Mouse (Mus musculus): ENCODE data around the gene Afap1. TPM values are rescaled to one million over a fixed set of nuclear protein-coding genes. Genes with fewer than 3 reads are reported as not detected.

The Afap1 gene
- total and polyA plus RNA-seq, 2 experiments: 0.55 to 0.73 TPM

DNA sequence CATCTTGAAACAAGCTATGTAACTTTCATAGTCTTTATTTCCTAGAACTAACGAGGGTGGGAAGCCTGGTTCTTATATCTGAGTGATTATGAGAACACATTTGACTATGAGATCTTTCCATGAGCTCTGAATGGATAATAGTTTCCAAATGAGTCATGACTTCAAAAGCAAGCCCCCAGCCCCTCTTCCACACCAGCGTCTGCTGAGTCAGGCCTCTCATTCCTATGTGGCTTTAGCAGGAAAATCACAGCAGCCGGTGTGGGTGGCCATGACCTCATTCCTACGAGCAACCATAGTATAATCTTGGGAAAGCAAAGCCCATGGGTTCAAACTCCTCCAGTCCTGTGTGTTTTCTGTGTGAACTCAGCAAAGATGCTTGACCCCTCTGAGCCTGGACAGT is 23.1 kb upstream of the Afap1 start:
- TF ChIP-seq POLR2A (IDR thresholded peaks at IDR 0.05; ENCODE audit: extremely low read depth, insufficient read depth, low read length) (no peak), CTCF (IDR thresholded peaks at IDR 0.05; ENCODE audit: low read depth, low read length) (no peak)
- no peaks in the 10 kb centered on the region for H3K36me3 ChIP-seq (ENCODE audit: control insufficient read depth, insufficient read depth, low read length)
- H3K27ac ChIP-seq (replicated peaks; ENCODE audit: insufficient read depth, low read depth, low read length): no peak overlapping the region
- H3K4me3 ChIP-seq (ENCODE audit: insufficient read depth, low read depth, low read length): no peak overlapping the region
- DNase-seq (ENCODE audit: extremely low read depth, low read depth, low spot score): no peak
- H3K27me3 ChIP-seq (ENCODE audit: control insufficient read depth, insufficient read depth, low read length): no peaks in the 10 kb centered on the region
- WGBS: 79% methylated on average over 4 of the region's 4 CpGs
- no peaks in the 10 kb centered on the region for H3K79me2 ChIP-seq (ENCODE audit: control insufficient read depth, insufficient read depth, low read length)
- H3K9ac ChIP-seq (ENCODE audit: low read depth, low read length): no peak overlapping the region
- H3K4me1 ChIP-seq (ENCODE audit: control insufficient read depth, insufficient read depth, low read length): no peaks in the 10 kb centered on the region

DNA sequence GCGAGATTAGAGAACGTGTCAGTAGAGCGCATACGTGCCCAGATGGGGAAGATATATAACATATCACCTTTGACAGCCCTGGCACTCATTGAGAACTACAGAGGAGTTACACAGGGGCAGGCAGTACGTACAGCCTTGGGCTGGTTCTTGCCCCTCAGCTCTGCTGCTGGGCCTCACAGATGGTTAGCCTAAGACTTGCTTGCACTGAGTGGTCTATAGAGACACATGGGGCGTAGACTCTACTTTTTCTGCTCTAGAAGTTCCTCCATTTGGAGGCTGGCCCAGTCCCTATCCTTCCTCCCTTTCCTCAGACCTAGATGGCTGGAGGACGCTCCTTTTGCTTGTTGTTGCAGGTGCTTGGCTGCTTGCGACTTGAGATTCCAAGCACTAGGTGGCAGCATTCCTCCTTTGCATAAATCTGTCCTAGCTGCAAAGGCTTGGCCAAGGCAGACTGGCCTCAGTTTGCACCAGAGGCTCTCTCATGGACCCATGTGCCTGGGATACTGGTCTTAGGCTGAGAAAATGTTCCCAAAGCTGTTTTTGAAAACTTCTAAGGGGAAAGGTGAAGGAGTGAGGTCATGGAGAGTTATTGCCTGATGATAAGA is 22.6 kb upstream of the Afap1 start:
- TF ChIP-seq POLR2A (IDR thresholded peaks at IDR 0.05; ENCODE audit: extremely low read depth, insufficient read depth, low read length) (no peak), CTCF (IDR thresholded peaks at IDR 0.05; ENCODE audit: low read depth, low read length) (peak; percentile 86)
- no peaks in the 10 kb centered on the region for H3K27me3 ChIP-seq (ENCODE audit: control insufficient read depth, insufficient read depth, low read length)
- H3K27ac ChIP-seq (replicated peaks; ENCODE audit: insufficient read depth, low read depth, low read length): no peak overlapping the region
- no peak overlapping the region for H3K9ac ChIP-seq (ENCODE audit: low read depth, low read length)
- H3K79me2 ChIP-seq (ENCODE audit: control insufficient read depth, insufficient read depth, low read length): no peaks in the 10 kb centered on the region
- H3K36me3 ChIP-seq (ENCODE audit: control insufficient read depth, insufficient read depth, low read length): no peaks in the 10 kb centered on the region
- WGBS: 57% methylated on average over 8 of the region's 8 CpGs
- DNase-seq (ENCODE audit: extremely low read depth, low read depth, low spot score): peak; percentile 60
- H3K4me1 ChIP-seq (ENCODE audit: control insufficient read depth, insufficient read depth, low read length): no peaks in the 10 kb centered on the region
- no peak overlapping the region for H3K4me3 ChIP-seq (ENCODE audit: insufficient read depth, low read depth, low read length)

DNA sequence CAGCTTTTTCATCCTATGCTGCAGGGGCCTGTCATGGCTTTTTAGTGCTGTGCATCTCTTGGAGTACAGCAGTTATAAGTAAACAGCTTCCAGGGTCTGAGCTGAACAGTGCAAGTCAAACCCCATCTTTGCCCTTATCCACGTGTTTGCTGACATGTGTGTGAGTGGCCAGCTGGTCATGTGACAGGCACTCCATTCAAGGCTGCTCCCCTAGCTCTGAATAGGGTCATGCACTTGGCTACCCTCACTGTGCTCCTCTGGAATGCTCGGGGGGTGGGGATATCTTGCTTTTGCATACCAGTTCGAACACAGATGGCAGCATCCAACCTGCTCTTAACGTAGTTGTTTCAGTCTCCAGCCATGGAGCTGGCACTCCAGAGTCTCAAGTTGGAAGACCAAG is 19.7 kb upstream of the Afap1 start:
- H3K27me3 ChIP-seq (ENCODE audit: control insufficient read depth, insufficient read depth, low read length): no peaks in the 10 kb centered on the region
- no peak for TF ChIP-seq CTCF (IDR thresholded peaks at IDR 0.05; ENCODE audit: low read depth, low read length)
- TF ChIP-seq POLR2A (IDR thresholded peaks at IDR 0.05; ENCODE audit: extremely low read depth, insufficient read depth, low read length): no peak
- H3K9ac ChIP-seq (ENCODE audit: low read depth, low read length): no peak overlapping the region
- H3K4me3 ChIP-seq (ENCODE audit: insufficient read depth, low read depth, low read length): no peak overlapping the region
- 43% methylated on average over 4 of the region's 4 CpGs for WGBS
- H3K79me2 ChIP-seq (ENCODE audit: control insufficient read depth, insufficient read depth, low read length): no peaks in the 10 kb centered on the region
- H3K36me3 ChIP-seq (ENCODE audit: control insufficient read depth, insufficient read depth, low read length): no peaks in the 10 kb centered on the region
- no peak for DNase-seq (ENCODE audit: extremely low read depth, low read depth, low spot score)
- no peaks in the 10 kb centered on the region for H3K4me1 ChIP-seq (ENCODE audit: control insufficient read depth, insufficient read depth, low read length)
- H3K27ac ChIP-seq (replicated peaks; ENCODE audit: insufficient read depth, low read depth, low read length): no peak overlapping the region

DNA sequence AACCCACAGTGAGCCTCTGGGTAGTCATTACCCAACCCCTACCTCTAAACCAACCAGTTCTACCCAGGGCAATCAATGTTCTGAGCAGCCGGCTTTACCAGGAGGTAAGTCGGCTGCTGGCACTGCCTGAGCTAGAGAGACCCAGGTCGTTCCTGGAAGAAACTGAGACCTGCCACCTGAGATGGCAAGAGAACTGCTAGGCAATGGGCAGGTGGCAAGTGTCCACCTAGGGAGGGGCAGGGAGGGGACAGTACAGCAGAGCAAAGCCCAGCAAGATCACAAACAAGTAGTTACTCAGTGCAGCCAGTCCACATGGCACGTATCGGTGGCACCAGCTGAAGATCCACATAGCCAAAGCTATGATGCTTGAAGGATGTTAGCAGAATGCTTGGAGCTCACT is 16.9 kb upstream of the Afap1 start:
- Histone ChIP-seq H3K36me3 (ENCODE audit: control insufficient read depth, insufficient read depth, low read length) (no peaks in the 10 kb centered on the region), H3K4me3 (ENCODE audit: insufficient read depth, low read depth, low read length) (no peak overlapping the region), H3K4me1 (ENCODE audit: control insufficient read depth, insufficient read depth, low read length) (no peaks in the 10 kb centered on the region), H3K27ac (replicated peaks; ENCODE audit: insufficient read depth, low read depth, low read length) (no peak overlapping the region), H3K9ac (ENCODE audit: low read depth, low read length) (no peak overlapping the region), H3K79me2 (ENCODE audit: control insufficient read depth, insufficient read depth, low read length) (no peaks in the 10 kb centered on the region), H3K27me3 (ENCODE audit: control insufficient read depth, insufficient read depth, low read length) (no peaks in the 10 kb centered on the region)
- DNase-seq (ENCODE audit: extremely low read depth, low read depth, low spot score): no peak
- 91% methylated on average over 5 of the region's 5 CpGs for WGBS
- TF ChIP-seq POLR2A (IDR thresholded peaks at IDR 0.05; ENCODE audit: extremely low read depth, insufficient read depth, low read length): no peak
- no peak for TF ChIP-seq CTCF (IDR thresholded peaks at IDR 0.05; ENCODE audit: low read depth, low read length)

DNA sequence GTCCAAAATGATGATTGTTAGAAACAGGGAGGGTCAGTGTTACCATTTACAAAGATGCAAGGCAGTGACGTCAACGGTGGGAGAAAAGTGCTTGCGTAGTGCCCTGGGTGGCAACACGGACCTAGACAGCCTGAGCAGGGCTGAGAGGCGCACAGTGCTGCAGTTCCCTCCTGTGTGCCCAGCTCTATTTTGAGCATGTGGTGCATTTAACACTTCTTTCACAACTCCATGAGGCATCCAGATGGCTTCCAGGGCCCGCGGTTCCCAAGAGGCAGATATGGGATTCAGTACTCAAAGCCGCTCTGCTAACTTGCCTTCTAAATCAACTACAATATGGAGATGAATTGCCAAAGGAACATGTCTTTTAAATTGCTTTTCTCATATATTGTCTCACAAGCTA is 13.9 kb upstream of the Afap1 start:
- no peak for TF ChIP-seq CTCF (IDR thresholded peaks at IDR 0.05; ENCODE audit: low read depth, low read length)
- no peak for TF ChIP-seq POLR2A (IDR thresholded peaks at IDR 0.05; ENCODE audit: extremely low read depth, insufficient read depth, low read length)
- Histone ChIP-seq H3K27ac (replicated peaks; ENCODE audit: insufficient read depth, low read depth, low read length) (no peak overlapping the region), H3K36me3 (ENCODE audit: control insufficient read depth, insufficient read depth, low read length) (no peaks in the 10 kb centered on the region), H3K4me3 (ENCODE audit: insufficient read depth, low read depth, low read length) (no peak overlapping the region), H3K27me3 (ENCODE audit: control insufficient read depth, insufficient read depth, low read length) (no peaks in the 10 kb centered on the region), H3K9ac (ENCODE audit: low read depth, low read length) (no peak overlapping the region), H3K4me1 (ENCODE audit: control insufficient read depth, insufficient read depth, low read length) (no peaks in the 10 kb centered on the region), H3K79me2 (ENCODE audit: control insufficient read depth, insufficient read depth, low read length) (no peaks in the 10 kb centered on the region)
- 91% methylated on average over 8 of the region's 8 CpGs for WGBS
- no peak for DNase-seq (ENCODE audit: extremely low read depth, low read depth, low spot score)

DNA sequence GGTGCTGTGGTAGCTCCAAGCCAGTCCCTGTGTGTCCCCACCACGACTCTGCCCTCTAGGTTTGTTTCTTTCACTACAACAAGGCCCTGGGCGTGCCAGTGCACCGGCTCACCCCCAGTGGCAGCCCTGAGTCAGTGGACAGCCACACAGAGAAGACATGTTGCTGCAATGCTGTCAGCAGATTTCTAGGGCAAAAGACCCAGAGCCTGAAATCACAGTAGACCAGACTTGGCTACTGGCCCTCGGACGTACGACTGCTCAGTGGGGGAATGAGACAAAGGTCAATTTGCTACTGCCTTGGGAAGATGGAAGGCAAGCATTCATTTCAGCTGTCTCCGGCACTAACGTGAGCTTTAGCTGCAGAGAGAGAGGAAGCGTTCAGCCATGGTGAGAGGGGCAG is 10.7 kb upstream of the Afap1 start:
- no peak overlapping the region for H3K9ac ChIP-seq (ENCODE audit: low read depth, low read length)
- no peaks in the 10 kb centered on the region for H3K36me3 ChIP-seq (ENCODE audit: control insufficient read depth, insufficient read depth, low read length)
- H3K4me1 ChIP-seq (ENCODE audit: control insufficient read depth, insufficient read depth, low read length): no peaks in the 10 kb centered on the region
- H3K79me2 ChIP-seq (ENCODE audit: control insufficient read depth, insufficient read depth, low read length): no peaks in the 10 kb centered on the region
- no peak overlapping the region for H3K4me3 ChIP-seq (ENCODE audit: insufficient read depth, low read depth, low read length)
- TF ChIP-seq POLR2A (IDR thresholded peaks at IDR 0.05; ENCODE audit: extremely low read depth, insufficient read depth, low read length) (no peak), CTCF (IDR thresholded peaks at IDR 0.05; ENCODE audit: low read depth, low read length) (no peak)
- H3K27me3 ChIP-seq (ENCODE audit: control insufficient read depth, insufficient read depth, low read length): no peaks in the 10 kb centered on the region
- peak; percentile 9 for DNase-seq (ENCODE audit: extremely low read depth, low read depth, low spot score)
- H3K27ac ChIP-seq (replicated peaks; ENCODE audit: insufficient read depth, low read depth, low read length): no peak overlapping the region
- 36% methylated on average over 9 of the region's 9 CpGs for WGBS
